Mouse (Mus musculus) myocyte (in vitro differentiated cells): Measurements from ENCODE around the gene 4930518I15Rik.

Experiments
- CEBPB ChIP-seq: IDR thresholded peaks from 2 replicates; pipeline ENCODE4 v1.6.1; 2011; ENCODE audit warnings: mild to moderate bottlenecking, moderate library complexity; ENCODE audit not compliant: poor library complexity, insufficient read depth, severe bottlenecking
- E2F4 ChIP-seq: IDR thresholded peaks from one replicate; pipeline ENCODE4 v1.6.1; 2011; ENCODE audit warnings: mild to moderate bottlenecking, control low read depth, moderate library complexity; ENCODE audit not compliant: insufficient read depth
- POLR2AphosphoS2 ChIP-seq: IDR thresholded peaks from one replicate; pipeline ENCODE4 v1.6.1; 2011; ENCODE audit warnings: low read depth, control low read depth; ENCODE audit not compliant: insufficient read length
- SRF ChIP-seq: IDR thresholded peaks from one replicate; pipeline ENCODE4 v1.6.1; 2011; ENCODE audit warnings: low read depth; ENCODE audit not compliant: control insufficient read depth, insufficient read length

DNA sequence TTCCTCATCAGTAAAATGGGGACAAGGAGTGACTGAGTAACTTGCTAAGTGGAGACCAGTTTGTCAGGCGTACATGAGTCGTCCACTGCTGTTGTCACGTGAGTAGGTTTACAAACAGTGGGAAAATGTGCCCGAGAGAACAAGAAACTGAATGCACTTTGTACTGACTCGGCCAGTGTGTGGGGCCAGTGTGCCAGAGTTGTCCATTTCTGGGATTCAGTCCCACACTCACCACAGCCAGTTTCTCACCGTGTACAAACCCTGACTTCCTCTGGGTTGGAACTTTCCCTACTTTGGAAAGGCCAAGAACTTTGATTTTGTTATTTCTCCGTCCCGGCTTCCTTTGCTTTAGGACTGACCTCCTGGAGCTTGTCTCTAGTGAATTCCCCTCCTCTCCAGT, 11.2 kb upstream of the 4930518I15Rik start:
- no peak for TF ChIP-seq SRF
- no peak for TF ChIP-seq POLR2AphosphoS2
- TF ChIP-seq CEBPB = no peak
- no peak for TF ChIP-seq E2F4
